Mouse (Mus musculus): ENCODE measurements at regions not wholly inside any gene's neighbourhood (a gene's known extent, or its start where the extent isn't known, plus 50 kb on each side); places are given as distances from the start of the nearest gene placed in this dataset.

DNA sequence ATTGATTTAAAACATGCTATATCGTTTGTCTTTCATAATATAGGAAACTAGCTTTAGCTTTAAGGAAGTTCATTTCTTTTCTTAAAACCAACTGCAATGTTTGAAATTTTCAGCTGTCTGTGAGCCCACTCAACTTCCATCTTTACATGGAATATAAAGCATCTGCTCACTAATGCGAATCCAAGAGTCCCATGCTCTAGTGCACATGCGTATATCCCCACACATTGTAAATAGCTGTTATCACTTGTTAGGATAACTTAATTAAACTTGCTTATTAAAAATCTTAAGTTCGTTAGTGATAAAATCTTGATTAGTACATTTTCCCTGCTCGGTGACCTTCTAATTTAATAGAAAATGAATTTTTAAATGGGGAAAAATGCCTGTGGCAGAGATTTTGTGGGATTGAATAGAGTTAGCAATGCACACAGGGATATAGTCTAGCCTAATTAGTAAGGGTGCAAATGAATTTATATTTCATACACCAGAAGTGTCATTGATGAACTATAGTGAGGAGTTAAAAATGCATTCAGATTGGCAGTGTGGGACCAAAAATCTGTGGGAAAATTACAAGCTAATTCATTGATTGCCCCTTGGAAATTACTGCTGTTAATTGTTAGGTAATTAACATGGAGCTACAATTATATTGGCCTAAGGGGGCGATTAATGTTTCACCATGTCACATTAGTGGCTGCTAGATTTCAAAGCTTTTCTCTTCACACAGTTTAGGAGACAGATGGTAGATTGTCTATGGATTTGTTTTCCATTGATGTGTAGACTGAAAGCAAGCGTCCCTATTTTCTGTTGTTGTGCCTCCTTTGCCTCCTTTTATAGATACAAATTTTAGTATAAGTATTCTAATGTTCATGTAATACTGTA lies 1919.0 kb upstream of the Gm8797 start:
- H3K9me3 ChIP-seq (replicated peaks; ENCODE audit: low read length) = no peaks in the 10 kb centered on the region
- H3K4me2 ChIP-seq (ENCODE audit: insufficient read depth, low read depth, poor library complexity, severe bottlenecking) = no peak overlapping the region
- H3K27me3 ChIP-seq (replicated peaks) = no peaks in the 10 kb centered on the region
- no peak overlapping the region for H3K4me3 ChIP-seq (replicated peaks in 1 of 3; ENCODE audit: low read depth in 2 of 3, low read length in 2 of 3, poor library complexity in 1 of 3)
- in situ Hi-C loops (cut with MboI; ENCODE audit: low pct_ligation_motif_present, low pct_unique_long_range_greater_than_20kb, low sequenced_read_pairs) = no loop called here
- no peak overlapping the region for H3K9ac ChIP-seq (ENCODE audit: insufficient read depth, low read depth)
- no peak for TF ChIP-seq MAZ (IDR thresholded peaks at IDR 0.05; ENCODE audit: low read depth, low read length)
- no peak for TF ChIP-seq POLR2A (IDR thresholded peaks at IDR 0.05; ENCODE audit: low read depth, low read length)
- no peak for TF ChIP-seq ZKSCAN1 (IDR thresholded peaks at IDR 0.05; ENCODE audit: borderline replicate concordance, low read depth, low read length)
- no peak for TF ChIP-seq SMC3 (IDR thresholded peaks at IDR 0.05; ENCODE audit: low read depth, low read length)
- no peak for TF ChIP-seq JUN (IDR thresholded peaks at IDR 0.05; ENCODE audit: insufficient read depth, low read depth, low read length)
- no peak for TF ChIP-seq UBTF (IDR thresholded peaks at IDR 0.05; ENCODE audit: low read depth, low read length)
- no peak for TF ChIP-seq EP300 (IDR thresholded peaks at IDR 0.05; ENCODE audit: low read length)
- TF ChIP-seq IRF4 (IDR thresholded peaks at IDR 0.05; ENCODE audit: low read depth, low read length) = no peak
- TF ChIP-seq E2F4 (IDR thresholded peaks at IDR 0.05; ENCODE audit: insufficient replicate concordance, low read depth, low read length) = no peak
- no peak for TF ChIP-seq TBP (conservative IDR thresholded peaks at IDR 0.05; ENCODE audit: low read depth, low read length)
- no peak for TF ChIP-seq NELFE (IDR thresholded peaks at IDR 0.05; ENCODE audit: low read depth, low read length)
- TF ChIP-seq HCFC1 (IDR thresholded peaks at IDR 0.05; ENCODE audit: low read depth, low read length) = no peak
- TF ChIP-seq MAX (IDR thresholded peaks at IDR 0.05; ENCODE audit: low read length) = no peak
- no peak for TF ChIP-seq MXI1 (IDR thresholded peaks at IDR 0.05; ENCODE audit: low read depth, low read length)
- H3K4me1 ChIP-seq (ENCODE audit: control insufficient read depth in 1 of 2, insufficient read depth in 2 of 2) = peaks cover 0 to 18% of the 10 kb centered on the region in 2 experiments; a peak in 2 of 4 replicates
- H3K36me3 ChIP-seq (replicated peaks in 1 of 2; ENCODE audit: control insufficient read depth in 1 of 2, insufficient read depth in 1 of 2, low read length in 1 of 2) = no peaks in the 10 kb centered on the region
- H3K79me2 ChIP-seq (replicated peaks; ENCODE audit: control insufficient read depth, extremely low read depth, insufficient read depth, poor library complexity, severe bottlenecking) = no peaks in the 10 kb centered on the region
- dilution Hi-C loops (cut with MboI; ENCODE audit: extremely low pct_ligation_motif_present, extremely low pct_unique_long_range_greater_than_20kb, low sequenced_read_pairs) = no loop called here
- DNase-seq (ENCODE audit: extremely low read depth) = no peak
- no peak overlapping the region for H3K27ac ChIP-seq (ENCODE audit: insufficient read depth, low read depth)

Measured in CH12.LX (cell line).